Mouse (Mus musculus) lung, postnatal 4 days (tissue): ENCODE data around the gene Rasgrf2.

ENCODE experiments used
- DNase-seq, 2 experiments: peaks; one replicate each; pipeline ENCODE4 v3.0.0; 2021

Gene Rasgrf2

DNA sequence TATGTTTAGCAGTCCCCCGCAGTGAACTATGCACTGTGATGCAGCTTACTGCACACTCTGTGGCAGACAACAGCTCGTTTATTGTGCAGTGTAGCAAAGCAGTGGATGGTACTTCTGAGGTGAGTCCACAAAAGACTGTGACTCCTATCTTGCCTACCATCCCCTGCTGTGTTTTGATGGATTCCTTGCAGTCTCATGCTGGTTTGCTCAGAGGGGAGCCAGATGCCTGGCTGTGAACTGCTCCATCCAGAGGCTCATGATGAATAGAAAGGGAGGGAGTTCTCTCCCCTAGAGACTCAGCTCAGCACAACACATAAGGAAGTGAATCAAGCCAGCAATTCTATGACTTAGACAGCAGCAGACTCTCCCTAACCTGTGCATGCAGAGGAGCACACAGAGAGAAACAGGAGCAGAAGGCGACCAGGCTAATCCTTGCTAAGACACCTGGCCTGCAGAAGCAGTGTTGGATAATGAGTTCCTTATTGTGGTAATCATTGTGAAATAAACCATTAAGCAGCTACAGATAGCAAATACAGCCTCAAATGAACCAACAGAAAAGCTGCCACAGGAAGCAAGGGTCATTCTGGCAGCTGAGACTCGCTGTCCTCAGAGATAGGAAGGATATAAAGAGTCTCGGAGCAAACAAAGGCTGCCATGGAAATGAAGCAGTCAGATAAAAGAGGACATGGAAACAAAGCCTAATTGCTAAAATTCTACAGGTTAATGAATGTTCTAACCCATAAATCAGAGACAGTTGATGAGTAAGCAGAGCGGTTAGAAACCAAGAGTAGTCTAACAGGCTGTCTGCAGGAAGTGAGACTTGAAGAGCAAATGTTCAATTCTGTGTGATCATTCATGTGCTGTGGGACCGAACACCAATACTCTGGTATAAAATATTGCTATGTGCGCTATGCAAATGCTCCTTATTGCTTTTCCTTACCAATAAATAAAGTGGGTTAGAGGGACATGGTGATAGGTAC lies 89.6 kb downstream of the Rasgrf2 start:
- no peak for DNase-seq

DNA sequence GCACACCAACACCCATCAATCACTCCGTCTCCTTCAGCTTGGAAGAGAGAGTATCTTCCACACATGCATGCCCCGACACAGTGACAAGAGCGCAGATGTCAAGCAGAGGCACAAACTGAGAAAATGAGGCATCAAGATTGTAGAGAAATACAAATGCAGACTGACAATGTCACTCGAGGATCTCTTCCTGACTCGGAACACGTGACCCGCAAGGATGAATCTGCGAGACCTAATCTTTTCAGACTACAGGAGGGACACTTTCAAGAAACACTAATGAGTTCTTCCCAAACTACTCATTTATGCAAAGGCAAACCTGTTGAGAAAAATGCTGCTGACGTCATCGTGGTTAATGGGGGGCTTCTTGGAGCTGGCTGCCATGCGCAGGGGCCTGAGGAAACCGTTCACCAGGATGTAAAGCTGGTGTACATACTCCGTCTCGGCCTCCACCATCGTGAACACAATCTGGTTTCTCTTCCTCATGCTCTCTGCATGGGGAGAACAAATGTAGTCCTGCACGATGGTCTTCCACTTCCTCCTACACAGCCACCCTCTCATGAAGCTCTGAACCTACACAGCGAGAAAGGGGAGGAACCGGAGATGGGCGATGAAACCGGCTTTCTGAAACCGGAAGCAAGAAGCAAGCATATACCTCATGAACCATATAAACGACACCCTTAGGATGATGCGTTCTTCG lies 100.9 kb downstream of the Rasgrf2 start:
- DNase-seq, result peak in 1 of 2 experiments; percentile 15

DNA sequence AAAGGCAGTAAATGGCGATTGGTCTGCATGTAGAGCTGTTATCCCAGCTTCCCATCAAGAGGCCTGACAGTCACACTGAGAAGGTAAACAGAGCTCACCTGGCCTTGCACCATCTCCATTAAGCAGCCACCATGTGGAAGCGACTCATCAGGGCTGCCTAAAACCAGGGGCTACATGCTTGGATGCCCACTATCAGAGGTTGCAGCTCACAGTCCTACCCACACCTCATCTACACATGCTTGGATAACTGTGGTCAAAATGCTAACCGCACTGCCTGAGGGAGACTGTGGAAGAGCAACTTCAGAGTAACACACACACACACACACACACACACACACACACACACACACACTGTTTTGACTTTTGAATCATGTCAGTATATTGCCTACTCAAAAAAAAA lies 101.8 kb downstream of the Rasgrf2 start:
- no peak for DNase-seq

DNA sequence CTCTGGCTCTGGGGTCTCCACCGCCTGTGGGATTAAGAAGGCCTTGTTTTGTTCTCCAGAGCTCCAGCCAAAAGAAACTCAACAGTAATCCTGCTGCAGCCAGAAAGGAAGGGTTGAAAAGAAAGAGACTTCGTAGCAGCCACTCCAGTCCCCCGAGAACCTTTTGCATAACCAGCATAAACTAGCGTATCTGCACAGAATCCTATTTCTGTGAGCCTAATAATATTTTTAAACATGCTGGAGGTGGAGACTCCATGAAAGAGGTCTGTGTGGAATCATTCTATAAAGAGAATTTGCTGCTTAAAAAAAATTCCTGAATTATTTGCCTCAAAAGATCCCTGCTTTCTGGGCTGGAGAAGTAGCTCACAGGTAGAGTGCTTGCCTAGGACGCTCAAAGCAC lies 103.5 kb downstream of the Rasgrf2 start:
- no peak for DNase-seq

DNA sequence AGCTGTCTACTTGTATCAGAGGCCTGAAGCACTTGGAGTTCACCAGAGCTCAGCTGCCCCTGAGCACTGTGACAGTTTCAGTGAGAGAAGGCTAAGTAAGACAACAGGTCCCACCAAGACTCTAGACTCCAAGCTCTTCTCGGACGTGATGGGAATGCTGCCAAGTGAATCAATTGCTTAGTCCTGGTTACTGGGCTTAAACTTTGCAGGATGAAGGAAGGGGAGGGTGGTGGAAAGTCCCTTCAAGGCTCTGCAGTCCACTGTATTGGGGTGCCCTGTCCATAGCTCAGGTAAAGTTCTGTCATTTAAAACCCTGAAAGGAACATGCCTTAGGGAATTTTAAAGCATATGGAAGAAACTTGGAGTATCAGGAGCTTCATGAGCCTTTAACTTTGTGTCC lies 104.8 kb downstream of the Rasgrf2 start:
- DNase-seq, result no peak

DNA sequence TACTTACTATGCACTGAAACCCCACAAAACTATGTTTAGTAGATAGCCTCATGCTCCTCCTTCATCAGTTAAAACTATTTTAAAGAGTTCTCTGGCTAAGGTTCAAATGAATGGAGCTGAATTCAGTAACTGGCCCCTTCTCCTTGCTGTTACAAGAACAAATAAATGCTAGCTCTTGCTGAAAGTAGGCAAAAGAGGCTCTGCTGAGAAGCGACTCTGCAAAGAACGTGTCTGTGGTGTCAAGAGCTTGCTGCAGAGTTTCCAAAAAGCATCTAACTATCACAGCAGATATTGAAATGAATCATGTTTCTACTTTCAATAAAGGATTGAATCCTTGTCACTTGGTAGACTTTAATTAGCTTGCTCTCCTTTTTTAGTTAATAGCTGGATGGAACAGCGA lies 106.3 kb downstream of the Rasgrf2 start:
- DNase-seq, result no peak

DNA sequence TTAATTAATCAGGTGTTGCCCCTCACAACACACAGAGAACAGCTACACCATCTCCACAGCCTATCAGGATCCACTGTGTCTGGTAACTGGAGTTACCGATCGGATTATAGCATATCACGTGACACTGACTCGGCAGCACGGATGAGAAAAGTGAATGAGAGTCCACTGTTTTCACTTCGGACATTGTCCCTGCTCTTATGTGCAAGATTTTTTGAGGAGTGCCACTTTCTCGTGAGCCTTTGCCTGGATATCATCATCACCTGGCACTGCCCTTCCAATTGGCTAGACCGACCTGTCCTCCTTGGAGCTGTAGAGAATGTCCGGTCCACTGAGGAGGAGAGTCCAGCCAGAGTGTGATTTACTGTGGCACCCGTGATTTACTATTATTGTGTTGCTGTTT lies 109.3 kb downstream of the Rasgrf2 start:
- DNase-seq, result no peak

DNA sequence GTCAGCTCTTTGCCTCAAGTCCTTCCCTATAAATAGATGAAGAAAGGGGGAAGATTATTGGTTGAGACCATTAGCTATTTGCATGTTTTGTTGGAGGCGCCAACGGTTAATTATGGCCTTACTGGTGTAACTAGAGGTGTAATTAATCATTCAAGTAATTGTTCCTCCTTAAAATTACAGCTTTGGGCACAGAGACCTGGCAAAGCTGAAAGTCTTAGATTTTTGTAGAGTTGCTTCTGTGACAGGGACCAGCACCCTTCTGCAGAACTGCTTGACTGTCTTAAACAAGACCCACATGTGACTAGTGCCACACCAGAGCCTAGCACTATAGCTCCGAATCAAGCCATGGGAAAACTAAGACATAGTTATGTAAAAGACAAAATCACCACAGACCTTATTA lies 134.5 kb downstream of the Rasgrf2 start:
- no peak for DNase-seq

DNA sequence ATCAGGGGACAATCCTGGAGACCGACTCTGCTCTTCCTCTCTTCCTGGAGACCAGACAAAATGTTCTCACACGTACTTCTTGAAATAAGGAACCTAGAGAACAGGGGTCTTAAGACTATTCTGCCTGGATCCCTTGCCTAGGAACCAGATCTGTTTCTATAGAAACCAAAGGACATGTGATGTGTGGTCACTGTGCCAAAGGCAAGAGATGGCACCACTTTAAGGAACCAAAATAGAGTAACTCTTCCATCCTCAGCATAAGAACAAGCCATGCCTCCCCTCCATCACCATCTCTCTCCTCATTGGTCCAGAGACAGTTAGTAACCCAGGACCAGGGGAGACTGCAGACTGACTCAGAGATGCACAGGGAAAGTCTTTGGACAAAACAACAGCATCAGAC lies 140.0 kb downstream of the Rasgrf2 start:
- DNase-seq, result no peak

DNA sequence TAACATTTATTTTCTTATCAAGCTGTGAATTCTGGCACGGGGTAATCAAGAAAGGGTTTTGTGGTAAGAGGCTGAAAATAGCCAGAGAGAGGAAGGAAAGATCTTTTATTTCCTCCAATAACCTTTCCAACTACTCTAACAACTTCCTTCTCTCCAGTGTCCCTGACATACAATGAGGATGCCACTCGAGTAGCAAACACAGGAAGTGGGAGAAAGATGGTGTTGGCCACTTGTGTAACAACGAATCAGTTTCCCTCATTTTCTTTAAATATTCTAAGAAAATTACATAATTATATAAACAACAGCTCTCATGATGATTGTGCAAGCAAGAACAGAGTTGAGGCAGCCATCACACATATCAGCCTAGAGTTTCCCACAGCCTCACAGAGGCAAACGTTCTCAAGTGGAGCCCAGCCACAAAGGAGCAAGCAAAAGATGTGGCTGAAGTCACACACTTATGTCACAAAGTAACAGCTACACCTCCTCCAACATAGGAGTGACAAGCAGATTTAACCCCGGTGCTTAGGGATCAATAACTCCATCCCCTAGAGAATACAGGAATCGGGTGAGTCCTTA lies 140.7 kb downstream of the Rasgrf2 start:
- DNase-seq, result no peak

DNA sequence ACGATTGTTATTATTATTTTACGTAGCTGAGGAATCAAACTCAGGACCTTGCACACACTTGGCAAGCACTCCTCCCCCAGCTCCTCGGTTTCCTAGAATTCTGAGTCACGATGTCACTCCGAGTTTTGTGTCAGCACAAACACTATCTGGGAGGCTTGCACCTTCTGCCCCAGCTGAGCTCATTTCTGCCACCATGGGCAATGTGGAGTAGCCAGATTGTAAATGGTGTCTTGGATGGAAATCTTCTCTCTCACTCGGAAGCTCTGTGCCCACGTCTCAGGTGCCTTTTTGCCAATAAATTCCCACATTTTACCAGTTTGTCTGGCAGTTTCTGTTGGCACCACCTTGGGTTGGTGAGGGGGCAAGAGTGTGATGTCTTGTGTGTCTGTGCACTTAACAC lies 143.1 kb downstream of the Rasgrf2 start:
- no peak for DNase-seq

DNA sequence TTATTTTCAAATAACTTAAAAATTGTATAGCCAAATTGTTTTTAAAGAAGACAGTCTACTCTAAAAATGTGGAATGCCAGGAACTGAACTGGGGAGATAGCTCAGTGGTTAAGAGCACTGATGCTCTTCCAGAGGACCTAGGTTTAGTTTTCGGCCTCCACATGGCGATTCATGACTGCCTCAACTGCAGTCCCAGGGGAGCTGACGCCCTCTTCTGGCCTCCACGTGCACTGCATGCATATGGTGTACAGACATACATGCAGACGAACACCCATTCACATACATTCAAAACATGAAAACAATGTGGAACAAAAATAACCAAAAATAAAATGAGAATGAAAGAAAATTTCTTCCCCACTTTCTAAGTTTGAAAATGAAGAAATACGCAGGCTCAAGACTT lies 144.5 kb downstream of the Rasgrf2 start:
- no peak for DNase-seq

DNA sequence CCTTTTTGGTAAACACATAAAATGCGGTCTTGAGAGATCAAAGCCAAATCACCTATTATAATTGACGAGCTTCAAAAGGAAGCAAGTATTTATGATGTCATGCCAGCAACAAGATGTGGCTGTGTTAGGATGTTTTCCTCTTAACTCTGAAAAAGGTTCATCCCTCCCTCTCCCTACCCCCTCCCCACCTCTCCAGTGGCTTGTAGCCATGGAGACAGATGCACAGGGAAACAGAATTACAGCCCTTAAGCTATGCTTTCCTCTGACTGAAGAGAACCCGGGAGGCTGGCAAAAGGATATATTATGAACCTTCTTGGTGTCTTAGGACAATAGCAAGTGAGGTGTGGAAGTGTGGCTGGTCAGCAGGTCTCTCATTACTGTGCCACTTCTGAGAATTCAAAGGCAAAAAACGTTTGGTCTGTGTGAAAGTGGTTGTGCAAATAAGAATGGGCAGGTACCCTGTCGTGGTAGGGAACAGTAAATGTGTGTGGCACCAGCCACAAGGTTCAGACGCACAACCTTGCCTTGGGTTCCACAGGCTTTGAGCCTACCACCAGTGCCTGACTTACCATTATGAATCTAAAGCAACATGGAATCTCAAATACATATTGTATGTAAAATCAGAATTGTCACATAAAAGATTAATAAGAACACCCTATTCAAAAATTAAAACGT lies 145.4 kb downstream of the Rasgrf2 start:
- DNase-seq, result no peak

DNA sequence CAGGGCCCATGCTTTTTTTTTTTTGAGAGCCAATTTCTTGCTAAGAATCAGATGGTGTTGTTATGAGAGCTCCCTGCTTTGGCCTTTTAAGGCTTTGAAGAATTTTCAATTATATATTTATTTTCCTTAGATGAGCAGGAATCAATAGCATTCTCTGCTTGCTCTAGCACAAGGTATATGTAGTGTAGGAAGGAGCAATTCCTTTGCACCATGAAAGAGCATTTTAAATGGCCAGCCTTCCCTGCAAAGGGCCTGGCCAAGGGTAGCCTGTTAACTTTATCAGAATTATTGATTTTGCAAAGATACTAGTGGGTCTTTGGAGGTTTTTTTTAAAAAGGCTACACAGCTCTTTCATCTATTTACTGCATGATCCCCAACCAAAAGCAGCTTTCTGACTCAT lies 146.4 kb downstream of the Rasgrf2 start:
- no peak for DNase-seq

DNA sequence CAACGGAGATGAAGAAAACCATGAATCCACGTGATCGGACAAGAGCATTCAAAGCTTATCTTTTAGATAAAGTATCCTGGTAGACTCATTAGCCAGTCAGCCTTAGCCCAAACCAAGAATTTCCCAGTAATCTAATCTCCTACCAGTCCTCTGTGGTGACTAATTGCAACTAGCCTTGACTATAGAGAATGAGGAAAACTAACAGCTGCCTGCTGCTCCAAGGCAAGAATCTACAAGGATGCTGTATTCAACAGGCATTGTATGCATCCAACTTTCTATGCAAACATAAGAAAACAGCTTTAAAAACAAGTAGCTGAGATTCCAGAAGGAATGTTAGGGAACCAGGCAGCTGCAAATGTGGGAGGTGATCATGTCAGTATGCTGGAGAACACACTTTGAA lies 149.4 kb downstream of the Rasgrf2 start:
- DNase-seq, result no peak

DNA sequence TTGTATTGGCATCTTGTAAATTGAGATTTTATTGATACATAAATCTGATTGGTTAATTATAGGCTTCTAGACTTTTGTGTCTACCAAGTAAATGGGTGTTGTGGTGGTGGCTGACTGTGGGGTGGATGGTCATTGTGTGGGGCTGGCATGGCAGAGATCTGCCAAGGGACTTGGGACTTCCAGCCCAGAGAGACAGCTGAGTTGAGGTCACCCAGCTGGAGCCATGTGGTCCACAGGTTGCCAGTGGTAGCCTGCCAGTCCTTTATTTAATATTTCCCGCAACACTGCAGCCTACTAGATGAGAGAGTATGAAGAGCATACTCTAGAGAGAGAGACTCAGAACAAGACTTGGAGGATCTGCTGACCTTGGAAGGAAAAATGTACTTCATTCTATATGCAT lies 150.0 kb downstream of the Rasgrf2 start:
- DNase-seq, result no peak

DNA sequence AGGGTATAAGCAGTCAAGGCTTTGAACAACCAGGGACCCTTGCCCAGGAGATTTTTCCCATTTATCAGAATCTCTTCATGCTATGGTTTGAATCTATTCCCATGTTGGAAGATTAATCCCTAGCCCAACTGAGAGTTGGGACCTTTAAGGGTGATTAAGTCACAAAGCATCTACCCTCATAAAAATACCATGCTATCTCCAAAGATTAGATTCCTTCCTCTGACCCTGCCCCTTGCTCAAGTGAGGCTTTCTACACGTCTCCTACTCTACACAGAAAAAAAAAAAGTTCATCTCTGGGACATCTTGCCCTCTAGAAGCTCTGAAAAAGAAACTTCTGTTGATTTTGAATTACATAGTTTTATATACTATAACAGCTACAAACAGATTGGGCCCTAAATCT lies 154.5 kb downstream of the Rasgrf2 start:
- no peak for DNase-seq

DNA sequence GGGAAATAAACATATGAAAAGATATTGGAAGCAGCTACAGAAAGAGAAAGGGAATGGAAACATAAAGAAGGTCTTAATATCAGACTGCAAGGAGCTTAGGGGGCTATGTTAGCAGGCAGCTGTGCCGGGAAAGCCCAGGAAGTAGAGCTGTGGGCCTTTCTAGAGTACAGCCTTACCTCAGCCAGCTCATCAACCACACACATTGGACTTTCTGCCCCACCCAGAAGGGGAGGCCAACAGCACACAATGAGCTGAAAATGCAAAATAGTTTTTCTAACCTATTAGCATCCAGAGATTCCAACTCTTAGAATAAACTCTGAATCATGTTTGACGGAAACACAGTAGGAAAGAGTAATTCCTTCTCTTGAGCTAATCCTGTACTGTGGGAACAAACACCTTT lies 154.9 kb downstream of the Rasgrf2 start:
- no peak for DNase-seq

DNA sequence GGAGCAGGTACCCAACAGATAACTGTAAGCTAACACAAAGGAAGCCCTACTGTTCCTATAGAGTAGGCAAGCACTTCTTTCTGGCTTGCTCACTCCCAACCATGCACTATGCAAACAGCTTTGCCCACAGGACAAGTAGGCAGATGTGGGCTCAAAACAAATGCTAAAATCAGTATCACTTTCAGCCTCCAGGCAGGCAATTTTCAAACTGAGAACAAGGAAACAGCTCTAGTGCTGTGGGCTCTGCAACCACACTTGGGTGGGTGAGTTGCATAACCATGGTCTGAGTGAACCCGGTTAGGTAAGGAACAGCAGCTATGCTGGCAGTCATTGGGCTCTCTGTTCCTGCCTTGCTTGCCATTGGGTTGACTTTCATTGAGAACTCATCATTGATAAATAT lies 157.3 kb downstream of the Rasgrf2 start:
- no peak for DNase-seq

DNA sequence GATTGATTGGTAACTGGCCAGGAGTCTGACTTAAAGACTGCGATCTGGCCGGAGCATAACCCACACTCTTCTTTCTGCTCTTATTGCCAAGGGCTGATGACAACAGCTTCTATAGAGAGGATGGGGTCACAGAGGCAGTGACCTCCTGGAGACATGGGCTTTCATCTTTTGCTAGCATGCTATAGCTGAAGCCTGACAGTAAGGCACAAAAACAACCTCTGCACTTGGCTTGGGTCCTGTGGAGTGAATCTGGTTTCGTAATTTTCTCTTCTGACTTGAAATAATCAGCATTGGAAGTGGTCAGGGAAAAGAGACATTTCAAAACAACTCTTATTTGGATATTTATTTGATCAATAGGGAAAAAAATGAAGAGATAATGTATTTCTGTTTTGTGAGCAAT lies 160.2 kb downstream of the Rasgrf2 start:
- DNase-seq, result no peak

DNA sequence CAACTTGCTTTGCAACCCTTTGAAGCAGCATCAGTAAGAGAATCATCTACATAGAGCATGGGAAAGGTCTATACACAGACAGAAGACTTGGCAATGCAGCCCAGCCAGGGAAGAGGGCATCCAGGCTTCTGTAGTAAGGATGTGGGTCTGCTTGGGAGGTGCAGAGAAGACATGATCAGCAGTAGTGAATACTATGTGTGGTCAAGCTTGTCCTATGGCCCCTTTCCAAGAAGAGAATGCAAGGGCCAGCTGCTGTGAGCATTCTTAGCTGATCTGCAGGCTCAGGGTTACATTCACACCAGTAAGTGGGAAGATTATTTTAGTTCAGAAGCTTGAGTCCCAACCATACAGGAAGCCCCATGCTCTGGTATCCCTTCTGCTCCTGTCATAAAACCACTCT lies 175.0 kb downstream of the Rasgrf2 start:
- DNase-seq, result no peak

DNA sequence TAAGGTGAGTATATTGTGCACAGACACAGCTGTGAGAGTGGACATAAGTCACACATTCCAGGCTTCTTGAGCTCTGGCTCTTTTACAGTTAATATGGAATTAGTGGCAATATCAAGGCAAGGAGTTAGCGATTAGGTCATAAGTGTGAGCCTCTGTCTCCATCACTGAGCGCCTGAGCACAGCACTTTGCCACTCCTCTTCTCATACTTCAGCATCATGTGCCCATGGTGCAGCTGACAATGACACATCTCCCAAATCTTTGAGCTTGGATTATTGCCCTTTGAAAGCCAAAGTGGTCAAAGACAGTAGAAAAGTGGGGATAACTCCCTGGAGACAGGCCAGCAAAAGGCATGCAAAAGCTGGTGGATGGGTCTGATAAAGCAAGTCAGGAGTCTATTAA lies 175.8 kb downstream of the Rasgrf2 start:
- no peak for DNase-seq

DNA sequence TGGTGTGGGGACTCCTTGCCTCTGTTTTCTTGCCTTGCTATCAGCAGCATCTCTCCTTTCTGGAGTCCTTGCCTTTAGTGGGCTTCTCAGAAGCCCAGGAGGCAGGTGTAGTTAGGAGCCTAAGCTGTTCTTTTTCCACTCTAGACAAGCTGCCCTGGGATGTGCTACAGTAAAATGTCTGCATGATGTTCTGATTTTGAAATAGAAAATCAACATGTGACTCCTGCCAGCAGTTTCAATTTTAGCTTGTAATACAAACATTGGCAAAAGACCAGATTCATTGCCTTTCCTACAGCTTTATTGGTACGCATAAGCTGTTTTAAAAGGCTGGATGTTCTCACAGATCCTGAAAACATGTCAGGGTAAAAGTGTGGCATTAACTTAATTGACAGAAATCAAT lies 176.3 kb downstream of the Rasgrf2 start:
- DNase-seq, result no peak
